Mouse (Mus musculus) brain, embryonic 14.5 days (tissue): Measurements from ENCODE around the gene Qsox2.

Experiments
- CTCF ChIP-seq: fragments of 200-500 bp; IDR thresholded peaks from 2 replicates; pipeline ENCODE4 v1.5.1; 2012; ENCODE audit warnings: inconsistent platforms, mild to moderate bottlenecking, moderate library complexity, borderline replicate concordance; ENCODE audit not compliant: insufficient read depth, insufficient read length; ENCODE audit errors: extremely low read depth
- POLR2A ChIP-seq: fragments of 200-500 bp; IDR thresholded peaks from 2 replicates; pipeline ENCODE4 v1.6.1; 2012; ENCODE audit warnings: mild to moderate bottlenecking, inconsistent platforms, borderline replicate concordance; ENCODE audit not compliant: poor library complexity, insufficient read depth, insufficient read length, severe bottlenecking; ENCODE audit errors: extremely low read depth

DNA sequence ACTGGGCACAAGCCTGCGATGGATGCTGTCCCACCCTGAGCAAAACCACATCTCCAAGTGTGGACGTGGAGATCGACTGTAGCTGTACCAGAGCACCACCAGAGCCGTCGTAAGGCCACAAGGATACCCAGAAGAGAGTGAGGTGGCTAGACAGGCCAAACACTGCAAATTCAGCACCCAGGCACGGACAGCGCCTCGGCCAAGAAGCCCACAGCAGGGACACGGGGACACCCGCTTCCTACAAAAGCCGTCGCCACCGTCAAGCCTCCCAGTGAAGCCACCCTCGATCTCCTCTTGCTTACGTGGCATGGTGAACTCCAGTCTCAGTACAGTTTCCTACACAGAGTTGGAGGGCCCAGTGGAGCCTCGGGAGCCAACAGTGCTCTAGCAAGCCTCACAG, 32.2 kb downstream of the Qsox2 start:
- no peak for TF ChIP-seq POLR2A
- no peak for TF ChIP-seq CTCF
